Mouse (Mus musculus) inflammation-experienced regulatory T-cells, adult 6 months (primary cell): ENCODE data around the gene Msh2. TPM values are rescaled to one million over a fixed set of nuclear protein-coding genes. Genes with fewer than 3 reads are reported as not detected.

ENCODE experiments used
- ATAC-seq: one replicate; pipeline ENCODE4 v1.8.0; 2017
- polyA plus RNA-seq, 3 experiments: library from polyadenylated mRNA; unstranded; fragments of 100-300 nt; shearing (Covaris generic); gene quantifications; one replicate each; pipeline ENCODE4 v1.2.1; 2017

Msh2 gene
- polyA plus RNA-seq, 3 experiments from 2014 or later = 48.8 to 53.9 (median 51.0) TPM

DNA sequence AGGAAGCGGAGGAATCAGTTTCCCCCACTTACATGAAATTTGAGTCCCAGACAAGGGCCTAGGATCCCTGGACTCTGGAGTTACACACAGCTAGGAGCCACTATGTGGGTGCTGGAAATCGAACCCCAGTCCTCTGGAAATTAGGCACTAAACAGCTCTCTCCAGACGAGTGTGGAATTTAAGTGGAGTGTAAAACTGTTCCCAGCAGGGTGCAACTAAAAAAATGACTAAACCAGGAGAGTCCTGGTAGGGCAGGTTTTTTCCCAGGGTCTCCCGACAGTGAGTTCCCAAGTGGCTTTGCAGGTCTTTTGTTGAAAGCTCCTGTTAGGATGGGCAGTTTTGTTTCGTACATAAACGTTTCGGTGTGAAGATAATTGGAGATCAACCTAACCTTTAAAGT, 52.6 kb downstream of the Msh2 start:
- no peak for ATAC-seq

DNA sequence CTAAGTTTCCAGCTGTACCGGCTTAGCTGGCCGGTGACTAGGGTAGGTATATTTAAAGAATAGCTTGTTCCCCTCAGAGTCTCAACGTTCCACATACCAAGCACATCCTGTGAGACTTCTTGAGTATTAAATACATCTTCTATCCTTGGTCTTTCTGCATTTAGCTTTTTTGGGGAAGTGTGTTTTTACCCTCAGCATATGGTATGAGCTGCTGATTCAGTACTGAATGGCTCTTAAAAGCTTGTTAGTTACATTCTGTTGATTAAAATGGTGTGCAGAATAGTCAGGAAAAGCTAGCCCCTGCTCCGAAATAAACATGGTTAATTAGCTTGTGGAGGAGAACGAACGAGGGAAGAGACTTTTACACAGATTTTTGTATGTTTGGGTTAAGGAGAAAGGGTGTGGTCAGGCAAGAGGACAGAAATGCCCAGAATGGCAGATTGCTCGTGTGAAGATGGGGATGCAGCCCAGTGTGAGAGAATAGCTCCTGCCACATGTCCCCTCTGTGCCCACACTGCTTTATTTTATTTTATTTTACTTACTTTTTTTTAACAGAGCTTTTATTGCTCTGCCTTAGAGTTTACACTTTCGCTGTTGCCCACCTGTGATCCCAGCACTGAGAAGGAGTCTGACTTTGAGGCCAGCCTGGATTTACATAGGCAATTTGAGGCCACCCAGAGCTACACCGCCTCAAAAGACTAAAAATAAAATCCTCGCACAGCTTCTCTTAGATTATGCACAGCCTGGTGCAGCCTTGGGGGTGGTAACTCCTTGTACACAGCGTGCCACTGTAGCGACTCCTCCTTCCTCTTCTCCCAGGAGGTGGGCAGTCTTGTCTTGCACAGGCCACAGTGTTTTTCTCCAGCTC, 54.6 kb downstream of the Msh2 start:
- no peak for ATAC-seq

DNA sequence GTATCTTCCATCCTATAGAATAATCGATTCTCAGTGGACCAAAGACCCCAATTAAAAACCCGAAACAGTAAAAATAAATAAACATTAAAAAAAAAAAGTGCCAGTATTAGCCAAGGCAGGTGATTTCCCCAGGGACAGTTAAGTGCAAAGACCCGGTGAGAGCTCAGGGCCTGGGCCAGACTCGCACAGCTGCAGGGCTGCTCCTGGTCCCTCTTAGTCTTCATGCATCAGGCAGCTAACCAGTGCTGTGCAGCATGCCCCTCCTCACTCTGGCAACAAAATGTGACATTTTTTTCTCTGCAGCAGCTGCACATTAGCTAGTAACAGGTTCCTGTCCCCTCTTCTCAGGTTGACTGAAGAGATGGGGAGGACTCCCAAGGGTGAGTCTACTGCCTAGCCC, 59.8 kb downstream of the Msh2 start:
- ATAC-seq = no peak

DNA sequence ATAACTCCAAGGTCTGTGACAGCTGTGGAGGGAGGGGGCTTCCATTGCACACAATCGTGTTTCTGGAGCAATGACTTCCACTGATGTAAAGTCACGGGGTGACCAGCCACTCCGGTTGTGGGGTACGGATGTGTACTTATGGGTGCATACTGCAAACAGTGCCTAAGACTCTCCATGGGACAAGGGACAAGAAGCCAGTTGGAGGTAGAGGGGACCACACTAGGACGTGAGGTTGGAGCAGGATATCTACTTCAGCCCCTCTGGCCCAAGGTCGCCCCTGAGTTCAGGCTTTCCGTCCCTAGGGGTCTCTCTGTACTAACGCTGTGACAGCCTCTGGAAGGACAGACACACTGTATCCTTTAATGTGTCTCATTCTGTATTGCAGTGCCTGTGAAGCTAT, 62.3 kb downstream of the Msh2 start:
- no peak for ATAC-seq

DNA sequence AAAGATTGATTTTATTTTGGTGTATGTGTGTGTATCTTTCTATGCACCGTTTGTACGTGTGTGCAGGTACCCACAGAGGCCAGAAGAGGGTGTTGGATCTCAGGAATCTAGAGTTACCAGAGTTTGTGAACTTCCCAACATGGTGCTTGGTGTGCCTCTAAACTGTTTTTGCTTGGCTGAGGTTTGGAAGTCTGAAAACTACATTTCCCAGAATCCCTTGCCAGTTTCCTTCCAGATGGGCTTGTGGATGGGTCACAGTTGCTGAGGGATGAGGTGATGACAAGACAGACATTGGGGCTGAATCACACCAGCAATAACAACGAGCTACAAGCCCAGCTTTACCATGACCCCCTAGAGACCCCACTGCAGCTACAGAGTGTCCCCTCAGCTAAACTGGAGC, 65.0 kb downstream of the Msh2 start:
- ATAC-seq = no peak

DNA sequence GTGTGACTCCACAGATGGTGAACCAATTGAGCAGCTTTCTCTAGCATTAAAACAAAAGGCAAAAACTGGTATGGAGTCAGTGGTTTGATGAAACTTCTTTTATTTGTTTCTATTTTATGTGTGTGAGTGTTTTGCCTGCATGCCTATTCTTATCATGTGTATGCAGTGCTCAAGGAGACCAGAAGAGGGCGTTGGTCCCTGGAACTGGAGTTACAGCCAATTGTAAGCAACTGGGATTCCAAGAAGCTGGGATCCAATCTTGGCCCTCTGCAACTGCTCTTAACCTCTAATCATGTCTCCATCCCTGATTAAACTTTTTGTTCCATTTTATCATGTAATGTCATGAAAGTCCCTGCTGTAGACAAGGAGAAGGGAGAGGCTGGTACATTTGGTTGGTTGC, 67.7 kb downstream of the Msh2 start:
- ATAC-seq = no peak

DNA sequence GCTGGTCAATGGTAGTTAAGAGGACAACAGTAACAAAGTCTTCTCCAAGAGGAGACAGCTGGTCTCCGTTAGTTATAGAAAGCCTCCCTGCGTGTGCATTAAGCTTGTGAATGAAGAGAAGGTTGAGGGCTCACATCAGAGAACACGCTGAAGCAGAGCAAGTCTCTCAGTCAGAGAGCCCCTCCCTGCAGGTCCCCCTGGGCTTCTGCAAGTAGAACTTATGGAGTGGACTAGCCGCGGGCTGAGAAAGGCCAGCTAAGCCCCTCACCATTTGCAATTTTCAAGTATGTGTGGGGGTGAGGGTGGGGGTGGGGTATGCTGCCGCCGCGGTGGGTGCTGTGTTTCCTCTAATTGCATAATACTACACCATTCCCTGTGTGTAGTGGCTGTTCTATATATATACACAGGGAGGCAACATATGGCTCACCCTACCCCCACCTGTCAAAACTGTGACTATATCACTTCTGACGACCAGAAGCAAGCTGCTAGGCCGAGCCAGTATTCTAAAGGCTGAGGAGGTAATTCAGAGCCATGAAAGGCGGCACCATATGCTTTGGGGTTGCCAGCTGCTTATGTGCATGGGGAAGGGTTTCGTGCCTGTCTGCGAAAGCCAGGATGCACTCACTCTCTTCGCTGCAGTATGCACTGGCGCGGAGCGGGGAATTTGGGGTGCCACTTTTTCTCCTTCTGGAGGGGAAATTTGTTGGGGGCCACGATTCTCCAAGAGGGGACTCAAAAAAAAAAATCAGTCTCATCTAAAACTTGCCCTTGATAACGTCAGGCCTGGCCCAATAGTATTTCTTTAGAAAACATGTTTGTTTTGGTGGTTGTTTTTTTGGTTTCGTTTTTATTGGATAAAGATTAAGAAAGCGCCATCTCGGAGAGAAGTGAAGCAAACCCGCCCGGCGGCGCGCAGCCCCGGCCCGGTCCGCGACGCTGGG, 73.1 kb downstream of the Msh2 start:
- no peak for ATAC-seq

DNA sequence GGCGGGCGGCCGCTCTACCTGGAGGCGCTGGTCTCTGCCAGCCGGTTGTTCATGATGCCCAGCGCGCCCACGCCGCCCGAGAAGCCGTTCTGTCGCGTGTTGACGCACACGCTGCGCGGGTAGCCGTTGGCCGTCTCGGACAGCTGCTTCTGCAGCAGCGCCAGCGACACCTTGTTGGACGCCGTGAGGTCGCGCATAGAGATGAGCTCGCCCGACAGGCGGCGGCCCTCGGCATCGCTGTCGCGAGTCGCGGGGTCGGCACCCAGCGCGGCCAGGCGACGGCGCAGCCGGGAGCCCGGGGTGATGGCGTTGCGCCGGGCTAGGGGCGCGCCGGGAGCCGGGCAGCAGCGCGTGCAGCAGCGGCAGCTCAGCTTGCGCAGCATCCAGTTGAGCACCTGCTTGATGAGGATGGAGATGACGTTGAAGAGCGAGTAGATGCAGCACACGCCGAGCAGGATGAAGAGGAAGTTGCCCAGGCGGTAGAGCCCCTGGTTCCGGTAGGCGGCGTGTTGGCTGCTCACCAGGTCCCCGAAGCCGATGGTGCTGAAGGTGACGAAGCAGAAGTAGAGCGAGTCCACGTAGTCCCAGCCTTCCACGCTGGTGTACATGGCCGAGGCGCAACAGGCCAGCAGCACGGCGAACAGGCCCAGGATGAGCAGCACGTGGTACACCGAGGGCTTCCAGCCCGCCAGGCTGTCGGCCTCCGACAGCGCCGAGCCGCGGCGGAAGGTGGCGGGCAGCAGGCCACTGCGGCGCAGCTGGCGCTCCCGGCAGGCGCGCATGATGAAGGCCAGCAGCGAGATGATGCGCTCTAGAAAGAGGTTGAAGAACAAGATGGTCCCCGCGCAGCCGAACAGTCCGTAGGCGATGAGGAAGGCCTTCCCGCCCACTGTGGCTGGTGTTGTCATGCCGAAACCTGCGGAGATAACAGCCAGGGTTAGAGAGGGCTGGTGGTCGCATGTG, 74.1 kb downstream of the Msh2 start:
- peak; percentile 82 for ATAC-seq

DNA sequence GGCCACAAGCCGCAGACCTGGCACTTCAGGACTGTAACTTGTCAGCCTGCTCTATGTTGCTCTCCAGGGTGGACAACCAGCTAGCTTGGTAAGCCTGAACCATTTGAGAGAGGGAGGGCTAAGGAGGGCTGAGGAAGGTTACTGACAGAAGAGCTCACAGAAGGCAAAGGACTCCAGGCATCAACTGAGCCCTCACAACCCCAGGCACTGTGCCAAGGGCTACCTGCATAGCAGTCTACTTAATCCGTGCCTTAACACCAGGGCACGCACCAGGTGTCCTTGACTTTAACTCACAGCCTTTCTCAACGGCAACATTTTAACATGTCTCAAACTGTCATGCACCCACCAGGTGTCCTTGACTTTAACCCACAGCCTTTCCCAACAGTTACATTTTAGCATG, 88.2 kb downstream of the Msh2 start:
- ATAC-seq = no peak

DNA sequence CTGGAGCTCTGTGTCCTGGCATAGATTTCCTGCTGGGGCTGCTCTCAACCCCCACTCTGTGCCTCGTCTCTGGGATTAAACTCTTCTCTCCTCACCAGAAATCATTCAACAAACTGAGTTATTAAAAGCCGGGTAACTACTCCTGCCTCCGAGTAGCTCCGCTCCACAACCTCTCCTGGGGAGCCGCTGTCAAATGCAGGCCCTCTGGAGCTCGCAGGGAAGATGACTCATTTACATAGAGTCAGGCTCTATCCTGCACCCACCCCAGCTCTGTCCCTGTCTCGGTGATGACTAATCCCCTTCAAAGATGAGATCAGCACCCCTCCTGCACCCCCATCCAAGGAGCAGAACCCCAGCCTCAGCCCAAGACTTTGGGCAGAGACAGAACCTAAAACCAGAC, 91.0 kb downstream of the Msh2 start:
- ATAC-seq = no peak

DNA sequence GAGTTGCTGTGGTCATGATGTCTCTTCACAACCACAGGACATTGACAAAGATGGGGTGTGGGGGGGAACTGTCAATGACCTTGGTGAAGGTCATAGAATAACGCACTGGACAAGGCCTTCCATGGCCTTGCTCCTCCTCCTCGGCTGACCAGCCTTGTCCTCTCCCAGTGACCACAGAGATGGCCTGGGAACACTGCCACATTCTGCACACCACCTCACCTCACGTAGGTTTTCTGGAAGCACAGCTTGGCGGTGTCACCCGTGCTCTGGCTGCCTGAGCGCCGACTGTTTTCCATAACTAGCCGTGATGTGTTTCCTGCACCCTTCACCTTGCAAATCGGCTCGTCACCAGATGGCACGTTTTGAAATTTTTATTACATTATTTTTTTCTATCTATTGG, 92.9 kb downstream of the Msh2 start:
- ATAC-seq = no peak

DNA sequence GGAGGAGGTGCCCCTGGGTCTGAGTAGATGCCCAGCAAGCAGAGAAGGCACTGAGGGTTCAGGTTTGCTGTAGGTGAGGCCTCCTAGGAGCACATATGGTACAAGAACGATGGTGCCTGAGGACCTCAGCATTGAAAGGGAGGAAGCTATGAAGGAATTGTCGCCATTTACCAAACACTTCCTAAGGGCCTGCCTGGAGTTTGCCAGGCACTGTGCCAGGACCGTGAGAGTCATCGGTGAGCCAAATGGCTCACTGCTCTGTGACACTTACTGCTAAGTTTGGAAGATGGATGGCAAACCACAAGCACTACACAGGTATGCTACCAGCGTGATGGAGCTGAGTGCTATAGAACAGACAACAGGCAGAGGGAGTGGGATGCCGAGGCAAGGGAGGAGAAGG, 94.8 kb downstream of the Msh2 start:
- ATAC-seq = no peak

DNA sequence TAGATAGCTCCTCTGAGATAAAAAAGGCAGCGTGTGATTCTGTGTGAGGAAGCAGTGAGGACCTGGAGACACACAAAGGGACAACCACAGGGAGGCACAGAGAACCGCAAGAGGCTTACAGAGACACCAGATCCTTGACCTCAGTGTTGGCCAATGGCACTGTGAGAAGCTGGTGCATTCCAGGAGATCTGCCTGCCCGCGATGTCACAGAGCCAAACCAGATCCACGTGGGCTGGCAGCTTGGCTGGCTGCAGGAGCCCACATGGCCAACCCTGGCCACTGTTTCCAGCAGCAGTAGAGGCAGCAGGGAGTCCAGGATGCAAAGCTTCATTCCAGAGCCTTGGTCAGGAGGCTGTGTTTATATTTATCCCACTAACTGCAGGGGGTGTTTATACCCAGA, 98.6 kb downstream of the Msh2 start:
- no peak for ATAC-seq

DNA sequence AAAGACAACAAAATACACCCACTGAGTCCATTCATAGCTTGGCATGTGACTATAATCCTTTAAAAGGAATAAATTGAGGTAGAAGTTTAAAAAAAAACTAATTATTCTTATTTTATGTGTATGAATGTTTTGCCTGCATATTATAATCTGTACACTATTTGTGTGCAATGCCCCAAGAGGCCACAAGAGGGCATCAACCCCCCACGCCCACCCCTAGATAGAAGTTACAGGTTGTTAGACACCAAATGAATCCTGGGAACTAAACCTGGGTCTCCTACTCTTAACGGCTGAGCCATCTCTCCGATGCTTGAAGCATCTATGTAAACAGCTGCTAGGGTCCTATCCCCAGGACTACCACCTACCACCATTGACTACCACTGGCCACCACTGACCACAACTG, 101.0 kb downstream of the Msh2 start:
- no peak for ATAC-seq

Other genes with a start within 250 kb of the Msh2 start
- under 1 TPM in 1 of 3 experiments, not detected in 2; 0.43 TPM for gene Stpg4, start 244.6 kb upstream of the Msh2 start, polyA plus RNA-seq
- gene Calm2, start 225.4 kb upstream of the Msh2 start, polyA plus RNA-seq = 100 to 1,000 TPM; 610 to 787 (median 639) TPM
- gene Epcam, start 36.4 kb upstream of the Msh2 start, polyA plus RNA-seq = 1 to 10 TPM; 1.9 to 4.6 (median 2.0) TPM
- not detected for gene Kcnk12, start 125.7 kb downstream of the Msh2 start, polyA plus RNA-seq
- not detected for gene Rpl36-ps4, start 248.6 kb downstream of the Msh2 start, polyA plus RNA-seq